Mouse (Mus musculus) olfactory bulb, adult 2 months (tissue): ENCODE results near the gene Gas7. TPM values are rescaled to one million over a fixed set of nuclear protein-coding genes. Genes with fewer than 3 reads are reported as not detected.

Experiments used
- H3K27ac ChIP-seq: fragments of 200-500 bp; 2 replicates; pipeline ENCODE4 v1.5.1; 2012; ENCODE audit warnings: low read depth, low read length; ENCODE audit not compliant: insufficient read depth
- H3K4me1 ChIP-seq: fragments of 200-500 bp; 2 replicates; pipeline ENCODE4 v1.6.1; 2012; ENCODE audit warnings: low read length; ENCODE audit not compliant: control insufficient read depth, insufficient read depth
- H3K4me3 ChIP-seq: fragments of 200-500 bp; 2 replicates; pipeline ENCODE4 v1.5.1; 2012; ENCODE audit warnings: mild to moderate bottlenecking, low read depth, low read length, moderate library complexity; ENCODE audit not compliant: insufficient read depth
- CTCF ChIP-seq: fragments of 200-500 bp; IDR thresholded peaks from 2 replicates; pipeline ENCODE4 v1.5.1; 2012; ENCODE audit warnings: low read depth, mild to moderate bottlenecking, low read length, moderate library complexity; ENCODE audit not compliant: insufficient read depth
- POLR2A ChIP-seq: fragments of 200-500 bp; IDR thresholded peaks from 2 replicates; pipeline ENCODE4 v1.6.1; 2012; ENCODE audit warnings: mild to moderate bottlenecking, low read depth, low read length, moderate library complexity; ENCODE audit not compliant: insufficient read depth
- WGBS: fragments of 180-500 bp; shearing (Covaris S2); methylation state at CpG from one replicate; pipeline ENCODE4 v1.1.7; 2018; 5-methylcytosine and 5-hydroxymethylcytosine counted together
- polyA plus RNA-seq: library from polyadenylated mRNA; stranded (reverse); fragments of >200 nt; gene quantifications from 2 replicates; pipeline ENCODE4 v1.2.4, GENCODE M21; 2012; ENCODE audit warnings: low replicate concordance; ENCODE audit not compliant: missing spikeins, insufficient read depth, insufficient read length

Gas7 gene
- polyA plus RNA-seq, 1 experiment: not detected

GRCm38 (mm10) chr11:67480204-67480956 is 25.1 kb downstream of the Gas7 start:
- no peak overlapping the region for H3K27ac ChIP-seq
- TF ChIP-seq POLR2A: no peak
- TF ChIP-seq CTCF: no peak
- peaks cover 6% of the 10 kb centered on the region for H3K4me1 ChIP-seq
- no peak overlapping the region for H3K4me3 ChIP-seq
- whole genome bisulfite sequencing: 84% methylated on average over 5 of the region's 5 CpGs

GRCm38 (mm10) chr11:67481691-67482090 is 26.5 kb downstream of the Gas7 start:
- 57% methylated on average over 5 of the region's 5 CpGs for WGBS
- TF ChIP-seq CTCF (no peak), POLR2A (no peak)
- Histone ChIP-seq H3K4me1 (peaks cover 5% of the 10 kb centered on the region), H3K27ac (no peak overlapping the region), H3K4me3 (no peak overlapping the region)

GRCm38 (mm10) chr11:67482217-67482760 is 27.1 kb downstream of the Gas7 start:
- 45% methylated on average over 9 of the region's 9 CpGs for WGBS
- Histone ChIP-seq H3K4me3 (no peak overlapping the region), H3K27ac (no peak overlapping the region), H3K4me1 (peaks cover 6% of the 10 kb centered on the region)
- TF ChIP-seq CTCF: no peak
- no peak for TF ChIP-seq POLR2A

GRCm38 (mm10) chr11:67488156-67488555 is 32.9 kb downstream of the Gas7 start:
- TF ChIP-seq CTCF: no peak
- no peak for TF ChIP-seq POLR2A
- 93% methylated on average over 12 of the region's 12 CpGs for WGBS
- Histone ChIP-seq H3K4me3 (no peak overlapping the region), H3K4me1 (peaks cover 6% of the 10 kb centered on the region; the same call in 1 of the 2 replicates), H3K27ac (no peak overlapping the region)

GRCm38 (mm10) chr11:67489647-67490175 is 34.5 kb downstream of the Gas7 start:
- Histone ChIP-seq H3K4me1 (peaks cover 12% of the 10 kb centered on the region), H3K4me3 (no peak overlapping the region), H3K27ac (no peak overlapping the region)
- TF ChIP-seq POLR2A (no peak), CTCF (no peak)
- 74% methylated on average over 10 of the region's 10 CpGs for WGBS

- WGBS: 73% methylated on average over 1 of the region's 1 CpGs
- H3K27ac ChIP-seq: no peak overlapping the region
- peaks cover 6% of the 10 kb centered on the region for H3K4me1 ChIP-seq
Measured at GRCm38 (mm10) chr11:67496796-67497195, 41.6 kb downstream of the Gas7 start.

GRCm38 (mm10) chr11:67500115-67500514 is 44.9 kb downstream of the Gas7 start:
- 89% methylated on average over 2 of the region's 2 CpGs for WGBS
- Histone ChIP-seq H3K4me1 (no peaks in the 10 kb centered on the region), H3K4me3 (no peak overlapping the region), H3K27ac (no peak overlapping the region)
- TF ChIP-seq POLR2A (no peak), CTCF (no peak)

More at GRCm38 (mm10) chr11:67496796-67497195, 41.6 kb downstream of the Gas7 start:
- no peak for TF ChIP-seq CTCF
- TF ChIP-seq POLR2A: no peak
- no peak overlapping the region for H3K4me3 ChIP-seq

- 64% methylated on average over 7 of the region's 7 CpGs for WGBS
- no peak for TF ChIP-seq POLR2A
- TF ChIP-seq CTCF: no peak
- Histone ChIP-seq H3K4me1 (no peaks in the 10 kb centered on the region), H3K4me3 (no peak overlapping the region), H3K27ac (no peak overlapping the region)
Measured at GRCm38 (mm10) chr11:67501468-67502244, 46.4 kb downstream of the Gas7 start.

GRCm38 (mm10) chr11:67509219-67509876 is 54.1 kb downstream of the Gas7 start:
- Histone ChIP-seq H3K4me1 (no peaks in the 10 kb centered on the region), H3K27ac (no peak overlapping the region), H3K4me3 (no peak overlapping the region)
- 85% methylated on average over 1 of the region's 1 CpGs for WGBS
- TF ChIP-seq CTCF (no peak), POLR2A (no peak)
